Mouse (Mus musculus): ENCODE measurements at regions not wholly inside any gene's neighbourhood (a gene's known extent, or its start where the extent isn't known, plus 50 kb on each side); places are given as distances from the start of the nearest gene placed in this dataset.
A peak's percentile ranks its signal among the peaks of the same experiment; 100 is the strongest.

- no peak for ATAC-seq (replicated peaks in 1 of 2; ENCODE audit: insufficient read depth in 1 of 2, low FRiP score in 2 of 2, low TSS enrichment in 1 of 2, low read depth in 1 of 2, poor library complexity in 2 of 2, severe bottlenecking in 2 of 2)
These were observed 89.1 kb downstream of the Kcnj2 start for GRCm38 (mm10) chr11:111155023-111155422.

GRCm38 (mm10) chr11:111155747-111156146, 89.8 kb downstream of the Kcnj2 start:
- peak; percentile 65 to 72 for ATAC-seq (replicated peaks in 1 of 2; ENCODE audit: insufficient read depth in 1 of 2, low FRiP score in 2 of 2, low TSS enrichment in 1 of 2, low read depth in 1 of 2, poor library complexity in 2 of 2, severe bottlenecking in 2 of 2)

- ATAC-seq (replicated peaks in 1 of 2; ENCODE audit: insufficient read depth in 1 of 2, low FRiP score in 2 of 2, low TSS enrichment in 1 of 2, low read depth in 1 of 2, poor library complexity in 2 of 2, severe bottlenecking in 2 of 2) = no peak
These were observed 93.3 kb downstream of the Kcnj2 start for GRCm38 (mm10) chr11:111159299-111159698.

- no peak for ATAC-seq (replicated peaks in 1 of 2; ENCODE audit: insufficient read depth in 1 of 2, low FRiP score in 2 of 2, low TSS enrichment in 1 of 2, low read depth in 1 of 2, poor library complexity in 2 of 2, severe bottlenecking in 2 of 2)
These were observed 98.9 kb downstream of the Kcnj2 start for GRCm38 (mm10) chr11:111164907-111165306.

- no peak for ATAC-seq (replicated peaks in 1 of 2; ENCODE audit: insufficient read depth in 1 of 2, low FRiP score in 2 of 2, low TSS enrichment in 1 of 2, low read depth in 1 of 2, poor library complexity in 2 of 2, severe bottlenecking in 2 of 2)
These were observed 104.3 kb downstream of the Kcnj2 start for GRCm38 (mm10) chr11:111170174-111170800.

GRCm38 (mm10) chr11:111173525-111173924, 107.6 kb downstream of the Kcnj2 start:
- ATAC-seq (replicated peaks in 1 of 2; ENCODE audit: insufficient read depth in 1 of 2, low FRiP score in 2 of 2, low TSS enrichment in 1 of 2, low read depth in 1 of 2, poor library complexity in 2 of 2, severe bottlenecking in 2 of 2) = no peak

GRCm38 (mm10) chr11:111175566-111175965, 109.6 kb downstream of the Kcnj2 start:
- ATAC-seq (replicated peaks in 1 of 2; ENCODE audit: insufficient read depth in 1 of 2, low FRiP score in 2 of 2, low TSS enrichment in 1 of 2, low read depth in 1 of 2, poor library complexity in 2 of 2, severe bottlenecking in 2 of 2) = no peak

GRCm38 (mm10) chr11:111177516-111177915, 111.6 kb downstream of the Kcnj2 start:
- no peak for ATAC-seq (replicated peaks in 1 of 2; ENCODE audit: insufficient read depth in 1 of 2, low FRiP score in 2 of 2, low TSS enrichment in 1 of 2, low read depth in 1 of 2, poor library complexity in 2 of 2, severe bottlenecking in 2 of 2)

GRCm38 (mm10) chr11:111197422-111197821, 131.5 kb downstream of the Kcnj2 start:
- no peak for ATAC-seq (replicated peaks in 1 of 2; ENCODE audit: insufficient read depth in 1 of 2, low FRiP score in 2 of 2, low TSS enrichment in 1 of 2, low read depth in 1 of 2, poor library complexity in 2 of 2, severe bottlenecking in 2 of 2)

GRCm38 (mm10) chr11:111200512-111200911, 134.5 kb downstream of the Kcnj2 start:
- no peak; a peak in 1 of 4 replicates for ATAC-seq (replicated peaks in 1 of 2; ENCODE audit: insufficient read depth in 1 of 2, low FRiP score in 2 of 2, low TSS enrichment in 1 of 2, low read depth in 1 of 2, poor library complexity in 2 of 2, severe bottlenecking in 2 of 2)

- ATAC-seq (replicated peaks in 1 of 2; ENCODE audit: insufficient read depth in 1 of 2, low FRiP score in 2 of 2, low TSS enrichment in 1 of 2, low read depth in 1 of 2, poor library complexity in 2 of 2, severe bottlenecking in 2 of 2) = no peak
These were observed 136.8 kb downstream of the Kcnj2 start for GRCm38 (mm10) chr11:111202780-111203179.

- ATAC-seq (replicated peaks in 1 of 2; ENCODE audit: insufficient read depth in 1 of 2, low FRiP score in 2 of 2, low TSS enrichment in 1 of 2, low read depth in 1 of 2, poor library complexity in 2 of 2, severe bottlenecking in 2 of 2) = no peak
These were observed 144.6 kb downstream of the Kcnj2 start for GRCm38 (mm10) chr11:111210565-111210964.

GRCm38 (mm10) chr11:111212038-111212701, 146.2 kb downstream of the Kcnj2 start:
- ATAC-seq (replicated peaks in 1 of 2; ENCODE audit: insufficient read depth in 1 of 2, low FRiP score in 2 of 2, low TSS enrichment in 1 of 2, low read depth in 1 of 2, poor library complexity in 2 of 2, severe bottlenecking in 2 of 2) = no peak

- ATAC-seq (replicated peaks in 1 of 2; ENCODE audit: insufficient read depth in 1 of 2, low FRiP score in 2 of 2, low TSS enrichment in 1 of 2, low read depth in 1 of 2, poor library complexity in 2 of 2, severe bottlenecking in 2 of 2) = no peak
These were observed 146.9 kb downstream of the Kcnj2 start for GRCm38 (mm10) chr11:111212702-111213328.

- ATAC-seq (replicated peaks in 1 of 2; ENCODE audit: insufficient read depth in 1 of 2, low FRiP score in 2 of 2, low TSS enrichment in 1 of 2, low read depth in 1 of 2, poor library complexity in 2 of 2, severe bottlenecking in 2 of 2) = no peak
These were observed 149.0 kb downstream of the Kcnj2 start for GRCm38 (mm10) chr11:111215006-111215405.

GRCm38 (mm10) chr11:111223834-111224233, 157.9 kb downstream of the Kcnj2 start:
- no peak for ATAC-seq (replicated peaks in 1 of 2; ENCODE audit: insufficient read depth in 1 of 2, low FRiP score in 2 of 2, low TSS enrichment in 1 of 2, low read depth in 1 of 2, poor library complexity in 2 of 2, severe bottlenecking in 2 of 2)

- peak; percentile 62 to 96; a peak in 3 of 4 replicates for ATAC-seq (replicated peaks in 1 of 2; ENCODE audit: insufficient read depth in 1 of 2, low FRiP score in 2 of 2, low TSS enrichment in 1 of 2, low read depth in 1 of 2, poor library complexity in 2 of 2, severe bottlenecking in 2 of 2)
These were observed 161.3 kb downstream of the Kcnj2 start for GRCm38 (mm10) chr11:111227305-111227704.

- ATAC-seq (replicated peaks in 1 of 2; ENCODE audit: insufficient read depth in 1 of 2, low FRiP score in 2 of 2, low TSS enrichment in 1 of 2, low read depth in 1 of 2, poor library complexity in 2 of 2, severe bottlenecking in 2 of 2) = no peak
These were observed 170.8 kb downstream of the Kcnj2 start for GRCm38 (mm10) chr11:111236741-111237140.
